Mouse (Mus musculus): ENCODE results near the gene Man2c1. TPM values are rescaled to one million over a fixed set of nuclear protein-coding genes. Genes with fewer than 3 reads are reported as not detected.

The Man2c1 gene
- polyA plus RNA-seq, 1 experiment from 2014 or later: 70.0 TPM

DNA sequence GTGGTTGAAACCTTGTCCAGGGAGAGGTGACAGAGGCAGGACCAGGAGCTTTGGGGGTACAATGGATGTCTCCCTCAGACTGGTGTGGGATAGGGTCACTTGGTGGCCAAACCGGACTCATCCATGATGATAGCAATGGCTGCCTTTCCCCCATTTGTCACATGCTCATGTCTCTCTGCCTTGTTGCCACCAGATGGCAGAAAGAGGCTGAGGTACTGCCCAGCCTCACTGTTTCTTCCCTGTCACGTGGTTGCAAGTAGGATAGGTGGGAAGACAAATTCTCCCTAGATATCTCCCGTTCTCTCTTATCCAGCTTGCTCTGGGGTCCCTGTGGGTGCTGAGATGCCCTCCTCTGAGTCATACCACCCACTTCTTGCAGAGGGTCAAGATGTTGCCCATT lies 32.0 kb downstream of the Man2c1 start:
- H3K9me3 ChIP-seq: no peaks in the 10 kb centered on the region
- H3K9ac ChIP-seq (replicated peaks): no peak overlapping the region
- WGBS: 18% methylated on average over 3 of the region's 3 CpGs
- H3K4me1 ChIP-seq (replicated peaks): peaks cover 7% of the 10 kb centered on the region
- H3K36me3 ChIP-seq: no peaks in the 10 kb centered on the region
- H3K27ac ChIP-seq: no peak overlapping the region
- no peak overlapping the region for H3K4me3 ChIP-seq (replicated peaks)
- H3K27me3 ChIP-seq: 0 out of 2 replicates have a peak, but pooled peaks cover 5% of the 10 kb centered on the region
- no peak overlapping the region for H3K4me2 ChIP-seq (replicated peaks)
- no peak for ATAC-seq

- H3K9me3 ChIP-seq: no peaks in the 10 kb centered on the region
- no peak overlapping the region for H3K9ac ChIP-seq (replicated peaks)
- no peak overlapping the region for H3K27ac ChIP-seq
- no peak for ATAC-seq
- H3K4me1 ChIP-seq (replicated peaks): peaks cover 5% of the 10 kb centered on the region; the same call in 1 of the 2 replicates
- H3K27me3 ChIP-seq: 0 out of 2 replicates have a peak, but pooled peaks cover 5% of the 10 kb centered on the region
- 46% methylated on average over 2 of the region's 2 CpGs for WGBS
- no peaks in the 10 kb centered on the region for H3K36me3 ChIP-seq
- H3K4me3 ChIP-seq (replicated peaks): no peak overlapping the region
- no peak overlapping the region for H3K4me2 ChIP-seq (replicated peaks)
Measured at GRCm38 (mm10) chr9:57163137-57163536, 32.6 kb downstream of the Man2c1 start.

- no peaks in the 10 kb centered on the region for H3K9me3 ChIP-seq
- 0 out of 2 replicates have a peak, but pooled peaks cover 3% of the 10 kb centered on the region for H3K27me3 ChIP-seq
- H3K9ac ChIP-seq (replicated peaks): no peak overlapping the region
- no peaks in the 10 kb centered on the region for H3K4me1 ChIP-seq (replicated peaks)
- no peak overlapping the region for H3K27ac ChIP-seq
- H3K36me3 ChIP-seq: no peaks in the 10 kb centered on the region
- H3K4me3 ChIP-seq (replicated peaks): no peak overlapping the region
- ATAC-seq: no peak
- WGBS: 87% methylated on average over 2 of the region's 2 CpGs
- no peak overlapping the region for H3K4me2 ChIP-seq (replicated peaks)
Measured at GRCm38 (mm10) chr9:57166173-57166572, 35.7 kb downstream of the Man2c1 start.

- Histone ChIP-seq H3K4me2 (replicated peaks) (no peak overlapping the region), H3K27me3 (no peaks in the 10 kb centered on the region), H3K9me3 (no peaks in the 10 kb centered on the region), H3K4me1 (replicated peaks) (no peaks in the 10 kb centered on the region), H3K9ac (replicated peaks) (no peak overlapping the region), H3K27ac (no peak overlapping the region), H3K36me3 (no peaks in the 10 kb centered on the region), H3K4me3 (replicated peaks) (no peak overlapping the region)
- WGBS: 83% methylated on average over 5 of the region's 5 CpGs
- ATAC-seq: no peak
Measured at GRCm38 (mm10) chr9:57168411-57168810, 37.9 kb downstream of the Man2c1 start.

Other genes with a start within 250 kb of the Man2c1 start
- gene Snx33, start 202.3 kb upstream of the Man2c1 start, polyA plus RNA-seq (2015; fragmentation: Nextera tagmentation; extraction: Ambion mirVana): 2.8 and 3.1 TPM in 2 replicates
- gene Imp3, start 193.2 kb upstream of the Man2c1 start, polyA plus RNA-seq (2015; fragmentation: Nextera tagmentation; extraction: Ambion mirVana): 69.4 and 73.3 TPM in 2 replicates
- gene Snupn, start 179.8 kb upstream of the Man2c1 start, polyA plus RNA-seq (2015; fragmentation: Nextera tagmentation; extraction: Ambion mirVana): 27.8 and 30.5 TPM in 2 replicates
- gene Ptpn9, start 135.8 kb upstream of the Man2c1 start, polyA plus RNA-seq (2015; fragmentation: Nextera tagmentation; extraction: Ambion mirVana): 21.7 and 23.4 TPM in 2 replicates
- 29.6 and 33.2 TPM in 2 replicates for gene Sin3a, start 58.6 kb upstream of the Man2c1 start, polyA plus RNA-seq (2015; fragmentation: Nextera tagmentation; extraction: Ambion mirVana)
- 10.4 TPM in 2 replicates for gene Neil1, start 17.6 kb downstream of the Man2c1 start, polyA plus RNA-seq (2015; fragmentation: Nextera tagmentation; extraction: Ambion mirVana)
- 169 and 177 TPM in 2 replicates for gene Commd4, start 27.6 kb downstream of the Man2c1 start, polyA plus RNA-seq (2015; fragmentation: Nextera tagmentation; extraction: Ambion mirVana)
- gene Trcg1, start 105.9 kb downstream of the Man2c1 start, polyA plus RNA-seq (2015; fragmentation: Nextera tagmentation; extraction: Ambion mirVana): not detected in 2 replicates
- gene 1700017B05Rik, start 131.9 kb downstream of the Man2c1 start, polyA plus RNA-seq (2015; fragmentation: Nextera tagmentation; extraction: Ambion mirVana): 4.4 and 5.6 TPM in 2 replicates

Data from midbrain, embryonic 13.5 days (tissue).